Mouse (Mus musculus) lung, postnatal 14 days (tissue): ENCODE data around the gene Usp24.
"Not testable (repeated sequence)": the region's sequence is repeated elsewhere in the genome, so short reads cannot be mapped to it uniquely, and the experiment has no call there.

Experiments used
- DNase-seq: peaks from one replicate; pipeline ENCODE4 v3.0.0; 2021

Usp24 gene

GRCm38 (mm10) chr4:106322846-106323245, 6.8 kb downstream of the Usp24 start:
- DNase-seq: no peak

GRCm38 (mm10) chr4:106323318-106323717, 7.3 kb downstream of the Usp24 start:
- no peak for DNase-seq

GRCm38 (mm10) chr4:106327436-106327835, 11.4 kb downstream of the Usp24 start:
- no peak for DNase-seq

GRCm38 (mm10) chr4:106328704-106329103, 12.7 kb downstream of the Usp24 start:
- DNase-seq: no peak

GRCm38 (mm10) chr4:106329171-106329570, 13.2 kb downstream of the Usp24 start:
- DNase-seq: not testable (repeated sequence)

GRCm38 (mm10) chr4:106330371-106330819, 14.4 kb downstream of the Usp24 start:
- DNase-seq: no peak

GRCm38 (mm10) chr4:106333071-106333470, 17.1 kb downstream of the Usp24 start:
- DNase-seq: no peak

GRCm38 (mm10) chr4:106333584-106333983, 17.6 kb downstream of the Usp24 start:
- DNase-seq: no peak

GRCm38 (mm10) chr4:106335858-106336257, 19.8 kb downstream of the Usp24 start:
- DNase-seq: no peak

- no peak for DNase-seq
These were observed 31.7 kb downstream of the Usp24 start for GRCm38 (mm10) chr4:106347664-106348063.

- not testable (repeated sequence) for DNase-seq
These were observed 39.0 kb downstream of the Usp24 start for GRCm38 (mm10) chr4:106355025-106355424.

GRCm38 (mm10) chr4:106370013-106370412, 54.0 kb downstream of the Usp24 start:
- no peak for DNase-seq

- peak; percentile 88 for DNase-seq
These were observed 59.8 kb downstream of the Usp24 start for GRCm38 (mm10) chr4:106375857-106376256.

- no peak for DNase-seq
These were observed 63.0 kb downstream of the Usp24 start for GRCm38 (mm10) chr4:106378839-106379572.

GRCm38 (mm10) chr4:106381131-106381530, 65.1 kb downstream of the Usp24 start:
- no peak for DNase-seq

GRCm38 (mm10) chr4:106389908-106390307, 73.9 kb downstream of the Usp24 start:
- DNase-seq: peak; percentile 20

- DNase-seq: no peak
These were observed 93.6 kb downstream of the Usp24 start for GRCm38 (mm10) chr4:106409621-106410020.

GRCm38 (mm10) chr4:106419256-106419655, 103.2 kb downstream of the Usp24 start:
- DNase-seq: no peak

- DNase-seq: no peak
These were observed 103.8 kb downstream of the Usp24 start for GRCm38 (mm10) chr4:106419791-106420190.

GRCm38 (mm10) chr4:106422597-106422996, 106.6 kb downstream of the Usp24 start:
- no peak for DNase-seq

GRCm38 (mm10) chr4:106424560-106424959, 108.5 kb downstream of the Usp24 start:
- DNase-seq: no peak

GRCm38 (mm10) chr4:106426286-106426685, 110.3 kb downstream of the Usp24 start:
- no peak for DNase-seq

- no peak for DNase-seq
These were observed 112.6 kb downstream of the Usp24 start for GRCm38 (mm10) chr4:106428616-106429015.

GRCm38 (mm10) chr4:106429106-106429505, 113.1 kb downstream of the Usp24 start:
- DNase-seq: no peak

GRCm38 (mm10) chr4:106430431-106430830, 114.4 kb downstream of the Usp24 start:
- no peak for DNase-seq
